Mouse (Mus musculus) skeletal muscle tissue, adult 2 months (tissue): ENCODE data around the gene Gm21671.
"Not testable (repeated sequence)": the region's sequence is repeated elsewhere in the genome, so short reads cannot be mapped to it uniquely, and the experiment has no call there.

Experiments
- DNase-seq: peaks from one replicate; pipeline ENCODE4 v3.0.0-alpha.2; 2012; ENCODE audit warnings: low read depth, low spot score

The Gm21671 gene

DNA sequence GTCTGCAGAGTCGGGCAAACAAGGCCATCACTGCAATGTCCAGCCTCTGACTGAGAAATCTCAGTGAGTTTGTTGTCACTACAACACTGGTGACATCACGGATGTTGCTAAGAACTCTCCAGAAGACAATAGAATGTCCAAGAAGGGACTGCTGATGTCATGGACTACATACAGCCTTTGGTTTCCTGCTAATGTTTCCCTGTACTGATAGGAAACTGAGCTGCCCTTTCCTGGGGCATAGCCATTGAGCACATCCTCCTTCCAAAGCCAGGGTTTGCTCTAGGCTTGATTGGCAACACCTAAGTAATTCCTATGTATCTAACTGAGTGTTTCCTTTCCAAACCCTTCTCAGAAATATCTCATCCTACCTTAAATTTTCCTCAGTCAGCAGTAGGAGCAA is at the start of gene Gm21671:
TSS of gene Gm21671 (minus strand) at position 101 of the 400 bp plus-strand sequence.
- not testable (repeated sequence) for DNase-seq

DNA sequence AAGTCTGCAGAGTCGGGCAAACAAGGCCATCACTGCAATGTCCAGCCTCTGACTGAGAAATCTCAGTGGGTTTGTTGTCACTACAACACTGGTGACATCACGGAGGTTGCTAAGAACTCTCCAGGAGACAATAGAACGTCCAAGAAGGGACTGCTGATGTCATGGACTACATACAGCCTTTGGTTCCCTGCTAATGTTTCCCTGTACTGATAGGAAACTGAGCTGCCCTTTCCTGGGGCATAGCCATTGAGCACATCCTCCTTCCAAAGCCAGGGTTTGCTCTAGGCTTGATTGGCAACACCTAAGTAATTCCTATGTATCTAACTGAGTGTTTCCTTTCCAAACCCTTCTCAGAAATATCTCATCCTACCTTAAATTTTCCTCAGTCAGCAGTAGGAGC is 34.3 kb upstream of the Gm21671 start, which contains the start of gene Gm21698:
TSS of gene Gm21698 (minus strand) at position 101 of the 400 bp plus-strand sequence.
- DNase-seq = not testable (repeated sequence)

DNA sequence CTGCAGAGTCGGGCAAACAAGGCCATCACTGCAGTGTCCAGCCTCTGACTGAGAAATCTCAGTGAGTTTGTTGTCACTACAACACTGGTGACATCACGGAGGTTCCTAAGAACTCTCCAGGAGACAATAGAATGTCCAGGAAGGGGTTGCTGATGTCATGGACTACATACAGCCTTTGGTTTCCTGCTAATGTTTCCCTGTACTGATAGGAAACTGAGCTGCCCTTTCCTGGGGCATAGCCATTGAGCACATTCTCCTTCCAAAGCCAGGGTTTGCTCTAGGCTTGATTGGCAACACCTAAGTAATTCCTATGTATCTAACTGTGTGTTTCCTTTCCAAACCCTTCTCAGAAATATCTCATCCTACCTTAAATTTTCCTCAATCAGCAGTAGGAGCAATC is 18.3 kb upstream of the Gm21671 start, which contains the start of gene Gm21680:
TSS of gene Gm21680 (minus strand) at position 101 of the 400 bp plus-strand sequence.
- not testable (repeated sequence) for DNase-seq

DNA sequence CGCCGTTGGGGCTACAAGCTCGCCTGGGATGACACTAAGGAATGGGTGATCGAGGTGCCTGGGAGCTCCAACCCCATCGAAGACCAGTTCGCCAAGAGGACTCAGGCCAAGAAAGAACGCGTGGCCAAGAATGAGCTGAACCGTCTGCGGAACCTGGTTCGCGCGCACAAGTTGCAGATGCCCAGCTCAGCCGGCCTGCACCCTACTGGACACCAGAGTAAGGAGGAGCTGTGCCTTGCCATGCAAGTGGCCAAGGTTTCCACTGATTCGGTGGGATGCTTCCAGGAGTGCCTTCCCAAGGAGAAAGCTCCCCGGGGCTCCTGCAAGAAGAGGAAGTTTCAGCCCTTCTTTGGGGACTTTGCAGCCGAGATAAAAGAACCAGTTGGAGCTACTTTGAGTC is 2.8 kb upstream of the Gm21671 start:
- not testable (repeated sequence) for DNase-seq

DNA sequence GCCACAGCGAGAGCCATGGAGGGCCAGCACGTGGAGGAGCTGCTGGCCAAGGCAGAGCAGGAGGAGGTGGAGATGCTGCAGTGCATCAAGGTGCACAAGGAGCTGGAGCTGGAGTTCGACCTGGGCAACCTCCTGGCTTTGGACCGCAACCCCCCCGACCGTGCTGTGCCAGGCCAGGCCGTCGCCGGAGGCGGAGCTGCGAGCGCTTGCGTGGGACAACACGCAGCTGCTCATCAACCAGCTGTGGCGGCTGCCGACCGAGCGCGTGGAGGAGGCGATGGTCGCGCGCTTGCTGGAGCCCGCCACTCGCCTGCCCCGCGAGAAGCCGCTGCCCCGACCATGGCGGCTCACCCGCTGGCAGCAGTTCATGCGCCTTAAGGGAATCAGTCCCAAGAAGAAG is 2.4 kb upstream of the Gm21671 start:
- DNase-seq = not testable (repeated sequence)

DNA sequence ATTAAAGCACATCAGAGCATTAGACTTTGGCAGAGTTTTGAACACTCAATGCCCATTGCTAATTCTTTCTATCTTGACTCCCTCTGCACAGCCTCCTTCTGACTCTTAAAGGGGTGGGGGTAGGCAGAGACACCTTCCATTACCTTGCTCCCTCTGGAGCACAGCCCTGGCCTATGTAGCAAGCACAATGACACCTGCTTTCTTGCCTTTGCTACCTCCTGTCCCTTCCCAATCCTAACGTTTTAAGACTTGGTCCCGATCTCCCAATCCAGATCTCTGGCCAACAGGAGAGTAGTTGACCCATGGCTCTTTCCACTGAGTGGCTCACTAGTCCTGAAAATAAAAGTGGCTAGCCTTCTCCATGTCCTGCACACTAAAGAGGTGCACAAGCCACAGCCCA is 8.8 kb downstream of the Gm21671 start:
- DNase-seq = not testable (repeated sequence)

DNA sequence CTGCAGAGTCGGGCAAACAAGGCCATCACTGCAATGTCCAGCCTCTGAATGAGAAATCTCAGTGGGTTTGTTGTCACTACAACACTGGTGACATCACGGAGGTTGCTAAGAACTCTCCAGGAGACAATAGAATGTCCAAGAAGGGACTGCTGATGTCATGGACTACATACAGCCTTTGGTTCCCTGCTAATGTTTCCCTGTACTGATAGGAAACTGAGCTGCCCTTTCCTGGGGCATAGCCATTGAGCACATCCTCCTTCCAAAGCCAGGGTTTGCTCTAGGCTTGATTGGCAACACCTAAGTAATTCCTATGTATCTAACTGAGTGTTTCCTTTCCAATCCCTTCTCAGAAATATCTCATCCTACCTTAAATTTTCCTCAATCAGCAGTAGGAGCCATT is 11.9 kb downstream of the Gm21671 start, which contains the start of gene Gm21663:
TSS of gene Gm21663 (minus strand) at position 101 of the 400 bp plus-strand sequence.
- DNase-seq = not testable (repeated sequence)
